Mouse (Mus musculus) embryonic fibroblast, embryonic 13.5 days (primary cell): Measurements from ENCODE around the gene Nlgn1.

Source experiments
- CTCF ChIP-seq: IDR thresholded peaks from 2 replicates; pipeline ENCODE4 v1.5.1; 2011; ENCODE audit warnings: mild to moderate bottlenecking, control low read depth, low read length, moderate library complexity, borderline replicate concordance; ENCODE audit not compliant: insufficient read depth
- POLR2A ChIP-seq: IDR thresholded peaks from 2 replicates; pipeline ENCODE4 v1.6.1; 2011; ENCODE audit warnings: low read depth, mild to moderate bottlenecking, control low read depth, low read length, moderate library complexity

DNA sequence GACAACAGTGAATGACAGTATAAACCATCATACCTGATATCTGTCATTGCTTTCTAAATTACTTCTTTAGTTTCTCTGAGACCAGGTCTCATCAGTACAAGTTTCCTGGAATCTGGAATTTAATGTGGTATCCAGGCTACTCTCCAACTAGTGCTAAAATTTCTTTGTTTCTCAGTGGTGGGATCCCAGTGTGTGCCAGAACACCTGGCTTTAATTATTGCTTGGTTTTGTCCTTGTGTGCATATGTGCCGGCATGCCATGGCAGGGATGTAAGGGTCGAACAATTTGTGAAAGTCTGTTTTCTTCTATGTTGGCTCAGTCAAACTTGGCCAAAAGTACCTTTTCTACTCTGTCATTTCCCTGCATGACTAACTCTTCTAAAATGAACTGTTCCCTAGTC is 703.1 kb downstream of the Nlgn1 start:
- TF ChIP-seq CTCF (no peak), POLR2A (no peak)
